ENCODE assay signal across 19 mouse cellular contexts in genomic region chr3:38496795-38497385, GRCm38 (mm10). TPM values are rescaled to one million over a fixed set of nuclear protein-coding genes. Genes with fewer than 3 reads are reported as not detected.
DNase-seq lines count a peak whose midpoint lies in the region; ATAC-seq and TF ChIP-seq lines count a peak whose summit lies in the region.
"Had no signal": no experiment of that assay in that cellular context is flagged by ENCODE, and none has a peak within 500 bp of the region (broad histone marks: within the 10 kb centered on the region; RNA-seq: fewer than 3 reads in every experiment).

No protein-coding gene starts in this region.

- H3K4me2 ChIP-seq in midbrain, embryonic 16.5 days (ENCODE audit: low read length): no peak overlapping the region
- no peak overlapping the region for H3K4me2 ChIP-seq in midbrain, embryonic 14.5 days (ENCODE audit: low read length)
- H3K4me2 ChIP-seq: limb, embryonic 12.5 days; liver, embryonic 15.5 days; midbrain, embryonic 13.5 days; neural tube, embryonic 13.5 days had no signal

- no peak for TF ChIP-seq CTCF in cerebellum, adult 2 months (IDR thresholded peaks at IDR 0.05; ENCODE audit: borderline replicate concordance, insufficient read depth, low read depth, low read length)

- no peak overlapping the region for H3K4me3 ChIP-seq in midbrain, embryonic 16.5 days (ENCODE audit: low read depth, low read length)
- no peak overlapping the region for H3K4me3 ChIP-seq in midbrain, embryonic 14.5 days (replicated peaks; ENCODE audit: low read depth, low read length)
- H3K4me3 ChIP-seq in cerebellum, adult 2 months (replicated peaks; ENCODE audit: insufficient read depth, low read depth, low read length): no peak overlapping the region
- H3K4me3 ChIP-seq: erythroblast, embryonic 14.5 days; left cerebral cortex, adult 2 months; limb, embryonic 12.5 days; liver, embryonic 15.5 days; midbrain, embryonic 13.5 days; neural tube, embryonic 13.5 days had no signal

- no peak overlapping the region for H3K9ac ChIP-seq in midbrain, embryonic 16.5 days (ENCODE audit: low read depth, low read length)
- H3K9ac ChIP-seq in midbrain, embryonic 14.5 days (replicated peaks; ENCODE audit: low read length): no peak overlapping the region
- H3K9ac ChIP-seq: limb, embryonic 12.5 days; liver, embryonic 15.5 days; midbrain, embryonic 13.5 days; neural tube, embryonic 13.5 days had no signal

- no peak overlapping the region for H3K27ac ChIP-seq in midbrain, embryonic 16.5 days (ENCODE audit: low read length)
- no peak overlapping the region for H3K27ac ChIP-seq in midbrain, embryonic 14.5 days (replicated peaks; ENCODE audit: low read depth, low read length)
- H3K27ac ChIP-seq in cerebellum, adult 2 months (ENCODE audit: insufficient read depth, low read length): no peak overlapping the region
- H3K27ac ChIP-seq: left cerebral cortex, adult 2 months; limb, embryonic 12.5 days; liver, embryonic 15.5 days; midbrain, embryonic 13.5 days; neural tube, embryonic 13.5 days had no signal

- no peaks in the 10 kb centered on the region for H3K27me3 ChIP-seq in midbrain, embryonic 16.5 days (ENCODE audit: control insufficient read depth, insufficient read depth, low read depth, low read length)
- H3K27me3 ChIP-seq in midbrain, embryonic 14.5 days (ENCODE audit: control insufficient read depth, insufficient read depth, low read length): no peaks in the 10 kb centered on the region
- no peaks in the 10 kb centered on the region for H3K27me3 ChIP-seq in cerebellum, adult 2 months (ENCODE audit: control insufficient read depth, insufficient read depth, low read length)
- H3K27me3 ChIP-seq: limb, embryonic 12.5 days; liver, embryonic 15.5 days; midbrain, embryonic 13.5 days; neural tube, embryonic 13.5 days had no signal

- TF ChIP-seq POLR2A in cerebellum, adult 2 months (IDR thresholded peaks at IDR 0.05; ENCODE audit: borderline replicate concordance, insufficient read depth, low read length): no peak

- DNase-seq in midbrain, embryonic 14.5 days: no peak
- peak; percentile 26 for DNase-seq in T-cell, adult 2 months (ENCODE audit: low spot score)
- peak; percentile 4 to 13 for DNase-seq in thymus, postnatal 36 days
- DNase-seq in frontal cortex, adult 2 months (ENCODE audit: extremely low spot score in 1 of 2, low spot score in 1 of 2): no peak
- no peak for DNase-seq in cerebellum, adult 2 months
- DNase-seq: cerebellum, adult 18-20 months; kidney, postnatal 10 days; lung, postnatal 4 days; retina, postnatal 1 day had no signal

- H3K36me3 ChIP-seq in midbrain, embryonic 16.5 days (ENCODE audit: control insufficient read depth, insufficient read depth, low read length): no peaks in the 10 kb centered on the region
- H3K36me3 ChIP-seq in midbrain, embryonic 14.5 days (ENCODE audit: control insufficient read depth, insufficient read depth, low read length): no peaks in the 10 kb centered on the region
- H3K36me3 ChIP-seq: limb, embryonic 12.5 days; liver, embryonic 15.5 days; midbrain, embryonic 13.5 days; neural tube, embryonic 13.5 days had no signal

- 75% methylated on average over 3 of the region's 3 CpGs for WGBS in midbrain, embryonic 16.5 days
- WGBS in midbrain, embryonic 14.5 days: 80% methylated on average over 3 of the region's 3 CpGs
- 80% methylated on average over 3 of the region's 3 CpGs for WGBS in cerebellum, adult 2 months

- no peaks in the 10 kb centered on the region for H3K9me3 ChIP-seq in midbrain, embryonic 16.5 days (replicated peaks; ENCODE audit: control insufficient read depth, low read length, poor library complexity, severe bottlenecking)
- H3K9me3 ChIP-seq in midbrain, embryonic 14.5 days (ENCODE audit: control insufficient read depth, low read length): no peaks in the 10 kb centered on the region
- H3K9me3 ChIP-seq: limb, embryonic 12.5 days; liver, embryonic 15.5 days; midbrain, embryonic 13.5 days; neural tube, embryonic 13.5 days had no signal

- peak; percentile 66 for ATAC-seq in midbrain, embryonic 16.5 days
- ATAC-seq in midbrain, embryonic 14.5 days (ENCODE audit: low FRiP score, low TSS enrichment): no peak
- ATAC-seq in megakaryocyte, adult 5-6 weeks (ENCODE audit: poor library complexity, severe bottlenecking): peak; percentile 56
- ATAC-seq: intestine, postnatal 0 days; midbrain, embryonic 13.5 days; Patski had no signal

- H3K4me1 ChIP-seq in midbrain, embryonic 16.5 days (ENCODE audit: control insufficient read depth, insufficient read depth, low read length): no peaks in the 10 kb centered on the region
- H3K4me1 ChIP-seq in midbrain, embryonic 14.5 days (ENCODE audit: control insufficient read depth, insufficient read depth, low read length): no peaks in the 10 kb centered on the region
- H3K4me1 ChIP-seq in cerebellum, adult 2 months (ENCODE audit: control insufficient read depth, insufficient read depth, low read length): no peaks in the 10 kb centered on the region
- H3K4me1 ChIP-seq: limb, embryonic 12.5 days; liver, embryonic 15.5 days had no signal

RNA-seq across cellular contexts. Expression of gene Ankrd50, which starts 12.2 kb away (rescaled TPM):
- polyA plus RNA-seq in midbrain, embryonic 16.5 days (2015; fragmentation: Nextera tagmentation; extraction: Ambion mirVana): 21.4 and 23.1 TPM in 2 replicates
- polyA plus RNA-seq in midbrain, embryonic 14.5 days (2014; fragmentation: Nextera tagmentation; extraction: Ambion mirVana): 26.1 and 37.1 TPM in 2 replicates
- total RNA-seq in megakaryocyte, adult 5-6 weeks (2015): 5.9 and 7.1 TPM in 2 replicates
- 7.4 and 9.1 TPM in 2 replicates for total RNA-seq in megakaryocyte, adult 5-6 weeks (2017)
- polyA plus RNA-seq in frontal cortex, adult 2 months (2012; rRNA removed): 35.5 and 36.6 TPM in 2 replicates
- polyA plus RNA-seq in cerebellum, adult 2 months (2012; rRNA removed): 39.5 and 40.6 TPM in 2 replicates

Comparison
In these comparisons a context has a peak if more than half of its experiments do, and no peak if none do; other contexts are left out.
1. DNase-seq: peak in T-cell, adult 2 months (single experiment) and thymus, postnatal 36 days (2 of 2); none in midbrain, embryonic 14.5 days (single experiment), frontal cortex, adult 2 months (0 of 2) and cerebellum, adult 2 months (0 of 2).